Mouse (Mus musculus): ENCODE data around the gene Aoah.

The Aoah gene

GRCm38 (mm10) chr13:20793901-20794300 is at the start of gene Aoah:
Gene Aoah, plus strand, starts transcription at chr13:20794113.
- no peak for DNase-seq (ENCODE audit: low spot score)

- no peak for DNase-seq (ENCODE audit: low spot score)
Observed at GRCm38 (mm10) chr13:20754843-20755242, 39.1 kb upstream of the Aoah start.

GRCm38 (mm10) chr13:20783648-20784047 is 10.3 kb upstream of the Aoah start:
- no peak for DNase-seq (ENCODE audit: low spot score)

- no peak for DNase-seq (ENCODE audit: low spot score)
Observed at GRCm38 (mm10) chr13:20784060-20784459, 9.9 kb upstream of the Aoah start.

GRCm38 (mm10) chr13:20785960-20786359 is 8.0 kb upstream of the Aoah start:
- DNase-seq (ENCODE audit: low spot score): no peak

- DNase-seq (ENCODE audit: low spot score): no peak
Observed at GRCm38 (mm10) chr13:20786825-20787245, 7.1 kb upstream of the Aoah start.

GRCm38 (mm10) chr13:20787952-20788351 is 6.0 kb upstream of the Aoah start:
- DNase-seq (ENCODE audit: low spot score): no peak

GRCm38 (mm10) chr13:20796651-20797050 is 2.7 kb downstream of the Aoah start:
- no peak for DNase-seq (ENCODE audit: low spot score)

GRCm38 (mm10) chr13:20798536-20798935 is 4.6 kb downstream of the Aoah start:
- no peak for DNase-seq (ENCODE audit: low spot score)

- no peak for DNase-seq (ENCODE audit: low spot score)
Observed at GRCm38 (mm10) chr13:20799772-20800171, 5.9 kb downstream of the Aoah start.

GRCm38 (mm10) chr13:20800569-20800968 is 6.7 kb downstream of the Aoah start:
- peak; percentile 27 for DNase-seq (ENCODE audit: low spot score)

- DNase-seq (ENCODE audit: low spot score): no peak
Observed at GRCm38 (mm10) chr13:20811782-20812406, 18.0 kb downstream of the Aoah start.

GRCm38 (mm10) chr13:20816385-20816784 is 22.5 kb downstream of the Aoah start:
- no peak for DNase-seq (ENCODE audit: low spot score)

GRCm38 (mm10) chr13:20820712-20821328 is 26.9 kb downstream of the Aoah start:
- DNase-seq (ENCODE audit: low spot score): peak; percentile 16

- no peak for DNase-seq (ENCODE audit: low spot score)
Observed at GRCm38 (mm10) chr13:20828728-20829127, 34.8 kb downstream of the Aoah start.

GRCm38 (mm10) chr13:20829181-20829900 is 35.4 kb downstream of the Aoah start:
- DNase-seq (ENCODE audit: low spot score): no peak

- no peak for DNase-seq (ENCODE audit: low spot score)
Observed at GRCm38 (mm10) chr13:20855893-20856292, 62.0 kb downstream of the Aoah start.

- no peak for DNase-seq (ENCODE audit: low spot score)
Observed at GRCm38 (mm10) chr13:20899372-20899771, 105.5 kb downstream of the Aoah start.

GRCm38 (mm10) chr13:20900396-20900971 is 106.6 kb downstream of the Aoah start:
- DNase-seq (ENCODE audit: low spot score): no peak

GRCm38 (mm10) chr13:20900972-20901457 is 107.1 kb downstream of the Aoah start:
- DNase-seq (ENCODE audit: low spot score): peak; percentile 19

- no peak for DNase-seq (ENCODE audit: low spot score)
Observed at GRCm38 (mm10) chr13:20901634-20902135, 107.8 kb downstream of the Aoah start.

GRCm38 (mm10) chr13:20904118-20904517 is 110.2 kb downstream of the Aoah start:
- DNase-seq (ENCODE audit: low spot score): no peak

Measured in embryo, embryonic 10 days (tissue).